ENCODE assay signal across 7 mouse cellular contexts in the genomic region with DNA sequence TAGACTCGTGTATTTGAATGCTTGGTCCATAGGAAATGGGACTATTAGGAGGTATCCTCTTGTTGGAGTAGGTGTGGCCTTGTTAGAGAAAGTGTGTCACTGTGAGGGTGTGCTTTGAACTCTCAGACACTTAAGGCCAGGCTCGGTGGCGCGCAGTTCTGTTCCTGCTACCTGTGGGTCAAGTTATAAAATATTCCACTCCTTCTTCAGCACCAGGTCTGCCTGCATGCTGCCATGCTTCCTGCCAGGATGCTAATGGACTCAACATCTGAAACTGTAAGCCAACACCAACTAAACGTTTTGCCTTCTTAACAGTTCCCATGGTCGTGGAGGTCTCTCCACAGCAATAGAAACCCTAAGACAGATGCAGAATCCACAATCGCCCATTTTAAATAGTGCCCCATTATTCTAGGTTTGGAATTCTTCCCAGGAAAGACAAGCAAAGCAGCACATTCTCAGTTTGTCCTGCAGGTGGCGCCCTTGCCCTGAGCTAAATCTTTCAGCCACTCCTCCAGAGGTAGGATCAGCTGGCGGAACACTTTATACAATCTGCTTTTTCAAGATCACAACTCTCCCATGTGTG.
DNase-seq lines count a peak whose midpoint lies in the region; ATAC-seq lines count a peak whose summit lies in the region.

No protein-coding gene starts in this region.

- 36% methylated on average over 9 of the region's 9 CpGs for WGBS in forebrain, embryonic 12.5 days
- 24% methylated on average over 9 of the region's 9 CpGs for WGBS in hindbrain, embryonic 11.5 days

- ATAC-seq in forebrain, embryonic 12.5 days (ENCODE audit: low FRiP score): peak; percentile 57; the same call in 1 of the 2 replicates
- peak; percentile 65 for ATAC-seq in hindbrain, embryonic 11.5 days (ENCODE audit: low FRiP score)
- ATAC-seq in megakaryocyte progenitor cell, adult 5-6 weeks (replicated peaks; ENCODE audit: poor library complexity): peak; percentile 90

- no peak overlapping the region for H3K4me2 ChIP-seq in forebrain, embryonic 12.5 days
- H3K4me2 ChIP-seq in hindbrain, embryonic 11.5 days (replicated peaks; ENCODE audit: low read depth, low read length): no peak overlapping the region

- no peaks in the 10 kb centered on the region for H3K9me3 ChIP-seq in forebrain, embryonic 12.5 days
- no peaks in the 10 kb centered on the region for H3K9me3 ChIP-seq in hindbrain, embryonic 11.5 days (ENCODE audit: control insufficient read depth, low read length)

- no peaks in the 10 kb centered on the region for H3K27me3 ChIP-seq in forebrain, embryonic 12.5 days
- no peaks in the 10 kb centered on the region for H3K27me3 ChIP-seq in hindbrain, embryonic 11.5 days (ENCODE audit: control insufficient read depth, insufficient read depth, low read length)

- no peak overlapping the region for H3K9ac ChIP-seq in forebrain, embryonic 12.5 days
- no peak overlapping the region for H3K9ac ChIP-seq in hindbrain, embryonic 11.5 days (ENCODE audit: low read depth, low read length)

- H3K27ac ChIP-seq in forebrain, embryonic 12.5 days: no peak overlapping the region
- no peak overlapping the region for H3K27ac ChIP-seq in hindbrain, embryonic 11.5 days (ENCODE audit: low read depth, low read length)

- H3K4me3 ChIP-seq in forebrain, embryonic 12.5 days (replicated peaks): no peak overlapping the region
- no peak overlapping the region for H3K4me3 ChIP-seq in hindbrain, embryonic 11.5 days (ENCODE audit: low read depth, low read length)

- peak; percentile 91 for DNase-seq in NIH3T3 (ENCODE audit: low read depth)
- peak; percentile 36 for DNase-seq in c-Kit-positive CD71-negative TER-119-negative erythroid progenitor cells, embryonic 14.5 days (ENCODE audit: low read depth)
- DNase-seq in hindbrain, embryonic 11.5 days (ENCODE audit: low spot score): peak; percentile 85
- peak; percentile 42 for DNase-seq in layer of hippocampus, adult 9-11 months
- peak; percentile 74 for DNase-seq in right cerebral cortex, postnatal 25 days

- no peaks in the 10 kb centered on the region for H3K4me1 ChIP-seq in forebrain, embryonic 12.5 days
- no peaks in the 10 kb centered on the region for H3K4me1 ChIP-seq in hindbrain, embryonic 11.5 days (replicated peaks; ENCODE audit: control insufficient read depth, insufficient read depth, low read length)

- H3K36me3 ChIP-seq in forebrain, embryonic 12.5 days (replicated peaks): no peaks in the 10 kb centered on the region
- H3K36me3 ChIP-seq in hindbrain, embryonic 11.5 days (ENCODE audit: control insufficient read depth, insufficient read depth, low read length): no peaks in the 10 kb centered on the region

Comparison
In these comparisons a context has a peak if more than half of its experiments do, and no peak if none do; other contexts are left out.
1. DNase-seq: peak in every context shown above with its lines; median percentile 91 in NIH3T3; 85 in hindbrain, embryonic 11.5 days; 74 in right cerebral cortex, postnatal 25 days; 42 in layer of hippocampus, adult 9-11 months; 36 in c-Kit-positive CD71-negative TER-119-negative erythroid progenitor cells, embryonic 14.5 days.